Mouse (Mus musculus) erythroblast, embryonic 14.5 days (primary cell): Measurements from ENCODE around the gene Xpo6. TPM values are rescaled to one million over a fixed set of nuclear protein-coding genes. Genes with fewer than 3 reads are reported as not detected.

Experiments
- H3K27me3 ChIP-seq: 2 replicates; pipeline ENCODE4 v1.6.1; 2012; ENCODE audit warnings: inconsistent platforms; ENCODE audit not compliant: control insufficient read depth
- H3K36me3 ChIP-seq: 2 replicates; pipeline ENCODE4 v1.6.1; 2012; ENCODE audit warnings: mild to moderate bottlenecking, inconsistent platforms; ENCODE audit not compliant: control insufficient read depth
- H3K4me1 ChIP-seq: 2 replicates; pipeline ENCODE4 v1.6.1; 2012; ENCODE audit warnings: inconsistent platforms; ENCODE audit not compliant: control insufficient read depth
- H3K4me3 ChIP-seq: replicated peaks from 2 replicates; pipeline ENCODE3; 2012; ENCODE audit warnings: moderate library complexity, mild to moderate bottlenecking, inconsistent platforms
- H3K9me3 ChIP-seq: 2 replicates; pipeline ENCODE4 v1.6.1; 2012; ENCODE audit warnings: low read length, inconsistent platforms, mixed read lengths; ENCODE audit not compliant: control insufficient read depth
- GATA1 ChIP-seq: IDR thresholded peaks from 2 replicates; pipeline ENCODE4 v1.6.1; 2012; ENCODE audit warnings: low read length, inconsistent platforms, mixed read lengths
- TAL1 ChIP-seq: IDR thresholded peaks from 3 replicates; pipeline ENCODE4 v1.6.1; 2012; ENCODE audit warnings: low read length, inconsistent platforms, mixed read lengths
- polyA plus RNA-seq: library from polyadenylated mRNA; stranded (reverse); fragments of >175 nt; gene quantifications from 2 replicates; pipeline ENCODE4 v1.2.3, GENCODE M21; 2012

Xpo6 gene
- polyA plus RNA-seq, 1 experiment = 4.8 TPM

- Histone ChIP-seq H3K4me1 (peaks cover 5% of the 10 kb centered on the region), H3K9me3 (no peaks in the 10 kb centered on the region), H3K36me3 (no peaks in the 10 kb centered on the region), H3K27me3 (no peaks in the 10 kb centered on the region), H3K4me3 (no peak overlapping the region)
- TF ChIP-seq TAL1 (no peak), GATA1 (no peak)
Observed at GRCm38 (mm10) chr7:126236083-126236793, 35.9 kb upstream of the Xpo6 start.

- no peaks in the 10 kb centered on the region for H3K9me3 ChIP-seq
- H3K27me3 ChIP-seq = no peaks in the 10 kb centered on the region
- H3K4me1 ChIP-seq = peaks cover 3% of the 10 kb centered on the region
- no peaks in the 10 kb centered on the region for H3K36me3 ChIP-seq
- H3K4me3 ChIP-seq = no peak overlapping the region
- TF ChIP-seq TAL1 (no peak), GATA1 (no peak)
Observed at GRCm38 (mm10) chr7:126234611-126235010, 34.3 kb upstream of the Xpo6 start.

- Histone ChIP-seq H3K4me3 (no peak overlapping the region), H3K9me3 (no peaks in the 10 kb centered on the region)
- no peak for TF ChIP-seq TAL1
- no peak for TF ChIP-seq GATA1
Observed at GRCm38 (mm10) chr7:126232345-126233071, 32.2 kb upstream of the Xpo6 start.

DNA sequence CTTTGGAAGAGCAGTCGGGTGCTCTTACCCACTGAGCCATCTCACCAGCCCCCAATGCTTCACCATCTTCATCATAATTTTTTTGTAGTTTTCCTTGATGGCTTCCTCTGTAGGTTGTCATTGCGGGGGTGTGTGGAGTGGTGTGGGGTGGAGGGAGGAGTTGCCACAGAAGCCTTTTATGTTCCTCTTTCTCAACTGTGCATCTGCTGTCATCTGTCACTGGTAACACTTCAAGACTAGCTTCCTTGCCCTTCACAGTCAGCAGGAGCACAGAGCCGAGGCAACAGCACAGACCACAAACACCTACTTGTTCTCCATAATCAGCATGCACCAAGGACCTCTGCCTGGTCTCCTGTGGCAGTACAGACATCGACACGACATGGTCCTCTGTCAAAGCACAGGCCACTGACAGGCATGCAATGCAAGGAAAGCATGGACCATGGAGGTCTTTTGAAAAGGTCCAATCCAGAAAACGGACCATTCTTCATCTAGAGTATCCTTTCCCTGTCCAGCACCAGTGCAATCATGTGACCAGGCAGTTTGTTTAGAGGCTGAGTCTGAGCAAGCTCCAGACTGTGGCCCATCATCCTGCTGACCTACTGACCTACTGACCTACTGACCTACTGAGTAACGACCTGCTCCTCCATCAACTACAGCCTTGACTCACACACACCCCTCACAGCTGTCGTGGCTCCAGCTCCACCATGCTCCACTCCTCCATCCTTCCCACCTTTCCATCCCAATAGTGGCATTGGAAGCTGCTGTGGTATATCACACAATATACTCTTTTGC, 30.3 kb upstream of the Xpo6 start:
- Histone ChIP-seq H3K36me3 (no peaks in the 10 kb centered on the region), H3K9me3 (no peaks in the 10 kb centered on the region), H3K4me3 (no peak overlapping the region), H3K27me3 (no peaks in the 10 kb centered on the region), H3K4me1 (no peaks in the 10 kb centered on the region; the same call in 1 of the 2 replicates)
- no peak for TF ChIP-seq GATA1
- TF ChIP-seq TAL1 = no peak

More at GRCm38 (mm10) chr7:126232345-126233071, 32.2 kb upstream of the Xpo6 start:
- no peaks in the 10 kb centered on the region for H3K36me3 ChIP-seq
- H3K4me1 ChIP-seq = peaks cover 3% of the 10 kb centered on the region
- no peaks in the 10 kb centered on the region for H3K27me3 ChIP-seq

GRCm38 (mm10) chr7:126226136-126226535, 25.8 kb upstream of the Xpo6 start:
- H3K36me3 ChIP-seq = no peaks in the 10 kb centered on the region
- no peaks in the 10 kb centered on the region for H3K27me3 ChIP-seq
- no peaks in the 10 kb centered on the region for H3K4me1 ChIP-seq
- TF ChIP-seq GATA1 (no peak), TAL1 (no peak)
- no peaks in the 10 kb centered on the region for H3K9me3 ChIP-seq
- H3K4me3 ChIP-seq = no peak overlapping the region

DNA sequence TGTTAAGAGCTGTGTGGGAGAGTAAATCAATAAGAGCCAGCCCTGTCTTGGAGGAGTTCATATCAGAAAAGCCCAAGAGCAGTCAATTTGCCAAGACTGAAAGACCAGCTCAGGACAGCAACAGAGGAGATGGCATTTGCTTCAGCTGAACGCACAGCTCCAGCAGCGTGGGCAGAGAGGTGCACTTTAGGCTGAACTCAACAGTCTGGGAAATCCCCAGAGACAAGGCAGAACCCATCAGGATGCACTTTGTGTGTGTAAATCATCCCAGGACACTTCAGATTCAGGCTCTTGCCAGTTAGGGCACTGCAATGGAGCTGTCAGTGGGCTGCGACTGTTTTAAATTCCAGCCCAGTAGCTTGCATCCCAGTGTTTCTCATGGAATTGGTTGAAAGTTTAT, 22.5 kb upstream of the Xpo6 start:
- Histone ChIP-seq H3K36me3 (no peaks in the 10 kb centered on the region), H3K4me3 (no peak overlapping the region), H3K9me3 (no peaks in the 10 kb centered on the region), H3K27me3 (no peaks in the 10 kb centered on the region), H3K4me1 (no peaks in the 10 kb centered on the region)
- TF ChIP-seq TAL1 (no peak), GATA1 (no peak)

DNA sequence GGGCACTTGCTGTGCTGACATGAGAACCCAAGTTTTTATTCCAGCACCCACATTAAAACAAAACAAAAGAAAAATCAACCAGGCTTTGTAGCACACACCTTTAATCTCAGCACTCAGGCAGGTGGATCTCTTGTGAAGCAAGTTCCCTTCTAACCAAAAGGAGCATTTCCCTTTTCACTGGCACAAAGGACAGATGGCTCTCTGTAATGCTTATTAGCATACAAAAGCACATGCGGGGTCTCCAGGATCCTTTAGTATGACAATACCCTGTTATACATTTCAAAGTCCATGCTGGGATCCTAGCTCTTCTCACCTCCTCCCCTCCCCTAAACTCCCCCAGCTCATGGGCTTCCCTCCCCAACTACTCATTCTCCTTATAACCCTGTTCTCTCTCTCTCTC, 20.3 kb upstream of the Xpo6 start:
- H3K27me3 ChIP-seq = no peaks in the 10 kb centered on the region
- no peaks in the 10 kb centered on the region for H3K36me3 ChIP-seq
- H3K4me3 ChIP-seq = no peak overlapping the region
- TF ChIP-seq TAL1 = no peak
- no peak for TF ChIP-seq GATA1
- no peaks in the 10 kb centered on the region for H3K9me3 ChIP-seq
- H3K4me1 ChIP-seq = no peaks in the 10 kb centered on the region

- Histone ChIP-seq H3K27me3 (no peaks in the 10 kb centered on the region), H3K9me3 (no peaks in the 10 kb centered on the region), H3K36me3 (no peaks in the 10 kb centered on the region), H3K4me1 (no peaks in the 10 kb centered on the region), H3K4me3 (no peak overlapping the region)
- no peak for TF ChIP-seq TAL1
- no peak for TF ChIP-seq GATA1
Observed at GRCm38 (mm10) chr7:126218311-126218710, 18.0 kb upstream of the Xpo6 start.

GRCm38 (mm10) chr7:126216867-126217266, 16.6 kb upstream of the Xpo6 start:
- Histone ChIP-seq H3K9me3 (no peaks in the 10 kb centered on the region), H3K27me3 (no peaks in the 10 kb centered on the region), H3K4me3 (no peak overlapping the region), H3K4me1 (no peaks in the 10 kb centered on the region), H3K36me3 (no peaks in the 10 kb centered on the region)
- TF ChIP-seq GATA1 (no peak), TAL1 (no peak)
